Mouse (Mus musculus) cortical plate, adult 2 months (tissue): ENCODE measurements at regions not wholly inside any gene's neighbourhood (a gene's known extent, or its start where the extent isn't known, plus 50 kb on each side); places are given as distances from the start of the nearest gene placed in this dataset.

ENCODE experiments used
- CTCF ChIP-seq: fragments of 200-500 bp; IDR thresholded peaks from 2 replicates; pipeline ENCODE4 v1.5.1; 2011; ENCODE audit warnings: mild to moderate bottlenecking, control low read depth, low read length; ENCODE audit not compliant: insufficient read depth; ENCODE audit errors: extremely low read depth
- POLR2A ChIP-seq: fragments of 200-500 bp; IDR thresholded peaks from 2 replicates; pipeline ENCODE4 v1.6.1; 2011; ENCODE audit warnings: mild to moderate bottlenecking, low read length, control low read depth; ENCODE audit not compliant: insufficient read depth; ENCODE audit errors: extremely low read depth

DNA sequence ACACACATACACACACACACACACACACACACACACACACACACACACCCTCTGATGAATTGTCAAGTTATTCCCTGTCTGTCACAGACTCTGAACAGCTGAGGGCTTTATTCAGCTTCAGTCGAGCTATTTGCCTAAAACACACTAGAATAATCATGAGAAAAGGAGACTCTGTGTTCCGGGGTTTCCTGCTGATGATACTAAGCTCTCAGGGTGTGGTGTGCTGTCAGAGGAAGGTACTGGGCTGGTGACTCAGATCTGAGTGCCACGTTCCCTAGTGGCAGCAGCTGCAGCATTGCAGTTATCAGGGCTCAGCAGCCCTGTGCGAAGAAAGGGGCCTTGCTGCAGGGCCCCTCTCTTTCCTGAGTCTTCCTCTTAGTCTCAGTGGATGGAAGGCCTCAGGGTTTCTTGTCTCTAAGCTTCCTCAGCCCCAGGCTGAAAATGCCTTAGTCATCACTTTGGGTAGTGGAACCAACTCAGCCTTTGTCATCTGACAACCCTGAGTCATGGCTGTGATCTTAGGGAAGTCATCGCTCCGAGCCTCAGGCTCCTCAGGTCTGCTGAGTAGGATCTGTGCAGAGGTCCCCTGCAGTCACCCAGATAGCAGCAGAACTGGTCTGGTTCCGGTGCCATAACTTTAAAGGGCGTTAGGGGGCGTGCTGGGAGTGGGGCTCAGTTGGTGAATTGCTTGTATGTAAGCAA, 106.8 kb upstream of the Lrfn2 start:
- TF ChIP-seq POLR2A (no peak), CTCF (no peak)
